Mouse (Mus musculus): ENCODE results near the gene Vmp1.

DNA sequence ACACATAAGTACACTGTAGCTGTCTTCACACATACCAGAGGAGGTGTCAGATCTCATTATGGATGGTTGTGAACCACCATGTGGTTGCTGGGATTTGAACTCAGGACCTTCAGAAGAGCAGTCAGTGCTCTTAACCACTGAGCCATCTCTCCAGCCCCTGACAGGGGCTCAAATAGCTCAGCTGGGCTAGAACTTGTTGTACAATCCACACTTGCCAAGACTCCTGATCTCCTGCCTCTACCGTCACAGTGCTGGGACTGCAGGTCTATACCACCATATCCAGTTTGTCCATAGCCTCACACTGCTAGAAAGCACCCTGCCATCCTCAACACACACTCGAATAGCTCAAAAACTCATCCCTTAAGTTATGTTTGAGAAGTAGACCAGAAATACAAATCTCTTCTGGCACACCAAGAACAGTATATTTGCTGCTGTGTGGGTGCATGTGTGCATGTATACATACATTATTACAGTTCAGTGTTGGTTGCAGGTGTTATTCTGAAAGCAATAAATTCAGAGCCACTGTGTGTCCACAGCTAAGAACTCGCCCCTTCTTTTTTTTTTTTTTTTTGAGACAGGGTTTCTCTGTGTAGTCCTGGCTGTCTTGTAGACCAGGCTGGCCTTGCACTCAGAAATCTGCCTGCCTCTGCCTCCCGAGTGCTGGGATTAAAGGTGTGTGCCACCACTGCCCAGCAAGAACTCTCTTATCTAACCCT, 94.9 kb downstream of the Vmp1 start:
- TF ChIP-seq CTCF (IDR thresholded peaks at IDR 0.05; ENCODE audit: low read depth): no peak
- no peak for TF ChIP-seq EP300 (optimal IDR thresholded peaks at IDR 0.05)

Data from stomach, postnatal 0 days (tissue).